In the genomic region with DNA sequence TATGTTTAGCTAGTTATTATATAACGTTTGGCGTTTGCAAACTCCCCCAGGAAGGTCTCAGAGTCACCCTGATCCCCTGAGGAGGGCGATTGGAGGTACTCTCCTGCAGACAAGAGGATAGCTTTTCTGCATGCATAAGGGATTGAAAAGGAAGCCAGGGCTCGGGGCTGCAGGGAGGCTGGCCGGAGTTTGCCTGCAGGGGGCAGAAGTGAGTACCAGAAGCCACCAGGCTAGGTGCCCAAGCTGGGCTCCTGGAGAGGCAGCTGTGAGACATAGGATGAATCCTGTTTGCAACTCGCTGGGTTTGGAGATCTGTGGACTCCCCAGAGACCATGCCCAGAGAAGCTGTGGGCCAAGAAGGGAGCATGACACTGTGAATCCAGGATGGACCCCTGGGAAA, we compare ENCODE assay signal across 10 mouse cellular contexts. TPM values are rescaled to one million over a fixed set of nuclear protein-coding genes. Genes with fewer than 3 reads are reported as not detected.
DNase-seq lines count a peak whose midpoint lies in the region; ATAC-seq lines count a peak whose summit lies in the region.
"Had no signal": no experiment of that assay in that cellular context is flagged by ENCODE, and none has a peak within 500 bp of the region (broad histone marks: within the 10 kb centered on the region; RNA-seq: fewer than 3 reads in every experiment).

No protein-coding gene starts in this region.

- no peak for ATAC-seq in megakaryocyte progenitor cell, adult 5-6 weeks (replicated peaks; ENCODE audit: poor library complexity)
- ATAC-seq: forebrain, embryonic 15.5 days had no signal

- peak; percentile 21 to 22 for DNase-seq in cerebellum, postnatal 36 days
- DNase-seq in cerebellum, adult 9-11 months = no peak
- peak; percentile 54 to 55 for DNase-seq in layer of hippocampus, postnatal 10 days (ENCODE audit: low spot score in 2 of 2)
- no peak for DNase-seq in layer of hippocampus, adult 9-11 months
- DNase-seq in thymus, postnatal 4 days = peak; percentile 71
- DNase-seq in thymus, postnatal 0 days (ENCODE audit: low spot score) = no peak
- no peak for DNase-seq in urinary bladder, postnatal 4 days (ENCODE audit: low spot score in 2 of 2)
- DNase-seq: cerebellum, adult 11-12 months had no signal

RNA-seq across cellular contexts. Expression of a gene that starts 19.3 kb away (rescaled TPM):
- 10 to 100 TPM; 55.1 to 57.0 TPM for total RNA-seq in layer of hippocampus, postnatal 10 days (2021)
- polyA plus RNA-seq in thymus, postnatal 0 days (2015; fragmentation: Nextera tagmentation; extraction: Ambion mirVana) = 2.6 and 3.3 TPM in 2 replicates
- 0.44 and 1.2 TPM in 2 replicates for total RNA-seq in megakaryocyte progenitor cell, adult 5-6 weeks (2015)
- total RNA-seq in megakaryocyte progenitor cell, adult 5-6 weeks (2017) = 1.0 and 3.0 TPM in 2 replicates

RNA-seq across cellular contexts. Expression of a gene that starts 30.9 kb away (rescaled TPM):
- 10 to 100 TPM; 32.3 to 35.4 TPM for total RNA-seq in layer of hippocampus, postnatal 10 days (2021)
- 124 and 132 TPM in 2 replicates for polyA plus RNA-seq in thymus, postnatal 0 days (2015; fragmentation: Nextera tagmentation; extraction: Ambion mirVana)
- total RNA-seq in megakaryocyte progenitor cell, adult 5-6 weeks (2015) = 0.79 TPM in 1 of 2 replicates, not detected in the other
- 0.08 TPM in 1 of 2 replicates, not detected in the other for total RNA-seq in megakaryocyte progenitor cell, adult 5-6 weeks (2017)

RNA-seq across cellular contexts. Expression of a gene that starts 37.8 kb away (rescaled TPM):
- total RNA-seq in layer of hippocampus, postnatal 10 days (2021) = 10 to 100 TPM; 33.6 to 33.7 TPM
- 75.3 and 77.9 TPM in 2 replicates for polyA plus RNA-seq in thymus, postnatal 0 days (2015; fragmentation: Nextera tagmentation; extraction: Ambion mirVana)
- total RNA-seq in megakaryocyte progenitor cell, adult 5-6 weeks (2015) = 0.37 and 0.54 TPM in 2 replicates
- 2.2 TPM in 1 of 2 replicates, not detected in the other for total RNA-seq in megakaryocyte progenitor cell, adult 5-6 weeks (2017)

RNA-seq across cellular contexts. Expression of a gene that starts 43.5 kb away (rescaled TPM):
- total RNA-seq in layer of hippocampus, postnatal 10 days (2021) = 10 to 100 TPM; 30.6 to 32.0 TPM
- 98.7 and 110 TPM in 2 replicates for polyA plus RNA-seq in thymus, postnatal 0 days (2015; fragmentation: Nextera tagmentation; extraction: Ambion mirVana)
- total RNA-seq in megakaryocyte progenitor cell, adult 5-6 weeks (2015) = 0.22 and 0.57 TPM in 2 replicates
- total RNA-seq in megakaryocyte progenitor cell, adult 5-6 weeks (2017) = 1.2 TPM in 1 of 2 replicates, not detected in the other

Comparison
In these comparisons a context has a peak if more than half of its experiments do, and no peak if none do; other contexts are left out.
1. DNase-seq: peak in cerebellum, postnatal 36 days (2 of 2), layer of hippocampus, postnatal 10 days (2 of 2) and thymus, postnatal 4 days (single experiment); none in cerebellum, adult 9-11 months (single experiment), layer of hippocampus, adult 9-11 months (single experiment), thymus, postnatal 0 days (single experiment) and urinary bladder, postnatal 4 days (0 of 2).
2. RNA of a gene that starts 19.3 kb away (total RNA-seq): 55.1 to 57.0 TPM in layer of hippocampus, postnatal 10 days; 0.44 to 3.0 TPM in megakaryocyte progenitor cell, adult 5-6 weeks; every median in the first group is over 10 times any median in the second.
3. RNA of a gene that starts 30.9 kb away (total RNA-seq): 32.3 to 35.4 TPM in layer of hippocampus, postnatal 10 days; 0.08 to 0.79 TPM in megakaryocyte progenitor cell, adult 5-6 weeks; every median in the first group is over 10 times any median in the second.
4. RNA of a gene that starts 37.8 kb away (total RNA-seq): 33.6 to 33.7 TPM in layer of hippocampus, postnatal 10 days; 0.37 to 2.2 TPM in megakaryocyte progenitor cell, adult 5-6 weeks; every median in the first group is over 10 times any median in the second.